Mouse (Mus musculus): ENCODE measurements around the gene Rab2b.

Rab2b gene

GRCm38 (mm10) chr14:52278932-52279746 lies at the start of gene Rab2b, which contains the start of gene Tox4:
Rab2b (minus strand) TSS chr14:52279545.
Tox4 (plus strand) TSS chr14:52279146.
- peak; percentile 51; the same call in 1 of the 2 replicates for TF ChIP-seq GATA4 (IDR thresholded peaks at IDR 0.05; ENCODE audit: insufficient replicate concordance, low read length)

GRCm38 (mm10) chr14:52327910-52328812 lies 48.8 kb upstream of the Rab2b start, which contains the start of gene Sall2:
Sall2 (minus strand) TSS chr14:52328762.
- TF ChIP-seq GATA4 (IDR thresholded peaks at IDR 0.05; ENCODE audit: insufficient replicate concordance, low read length), result no peak

- TF ChIP-seq GATA4 (IDR thresholded peaks at IDR 0.05; ENCODE audit: insufficient replicate concordance, low read length), result no peak
Measured at GRCm38 (mm10) chr14:52327375-52327901, 48.1 kb upstream of the Rab2b start.

- no peak for TF ChIP-seq GATA4 (IDR thresholded peaks at IDR 0.05; ENCODE audit: insufficient replicate concordance, low read length)
Measured at GRCm38 (mm10) chr14:52325890-52326289, 46.5 kb upstream of the Rab2b start.

GRCm38 (mm10) chr14:52319361-52319760 lies 40.0 kb upstream of the Rab2b start:
- no peak for TF ChIP-seq GATA4 (IDR thresholded peaks at IDR 0.05; ENCODE audit: insufficient replicate concordance, low read length)

GRCm38 (mm10) chr14:52316441-52317225 lies 37.3 kb upstream of the Rab2b start:
- TF ChIP-seq GATA4 (IDR thresholded peaks at IDR 0.05; ENCODE audit: insufficient replicate concordance, low read length), result no peak

- TF ChIP-seq GATA4 (IDR thresholded peaks at IDR 0.05; ENCODE audit: insufficient replicate concordance, low read length), result no peak
Measured at GRCm38 (mm10) chr14:52315792-52316440, 36.6 kb upstream of the Rab2b start.

- TF ChIP-seq GATA4 (IDR thresholded peaks at IDR 0.05; ENCODE audit: insufficient replicate concordance, low read length), result no peak
Measured at GRCm38 (mm10) chr14:52315283-52315780, 36.0 kb upstream of the Rab2b start.

- no peak for TF ChIP-seq GATA4 (IDR thresholded peaks at IDR 0.05; ENCODE audit: insufficient replicate concordance, low read length)
Measured at GRCm38 (mm10) chr14:52314808-52315150, 35.4 kb upstream of the Rab2b start.

GRCm38 (mm10) chr14:52313931-52314807 lies 34.8 kb upstream of the Rab2b start:
- no peak for TF ChIP-seq GATA4 (IDR thresholded peaks at IDR 0.05; ENCODE audit: insufficient replicate concordance, low read length)

- no peak for TF ChIP-seq GATA4 (IDR thresholded peaks at IDR 0.05; ENCODE audit: insufficient replicate concordance, low read length)
Measured at GRCm38 (mm10) chr14:52310906-52311305, 31.6 kb upstream of the Rab2b start.

- TF ChIP-seq GATA4 (IDR thresholded peaks at IDR 0.05; ENCODE audit: insufficient replicate concordance, low read length), result no peak
Measured at GRCm38 (mm10) chr14:52306100-52306499, 26.8 kb upstream of the Rab2b start.

GRCm38 (mm10) chr14:52304644-52305271 lies 25.4 kb upstream of the Rab2b start, which contains the start of gene Mettl3:
Mettl3 (minus strand) TSS chr14:52305128.
- 0 out of 2 replicates have a peak, but pooled peaks have one; percentile 11 for TF ChIP-seq GATA4 (IDR thresholded peaks at IDR 0.05; ENCODE audit: insufficient replicate concordance, low read length)
